Mouse (Mus musculus): Measurements from ENCODE around the gene Rbm38.

GRCm38 (mm10) chr2:173056882-173057315 lies 36.6 kb downstream of the Rbm38 start:
- TF ChIP-seq EP300 (IDR thresholded peaks at IDR 0.05; ENCODE audit: low read depth) (no peak), CTCF (IDR thresholded peaks at IDR 0.05; ENCODE audit: low read depth) (no peak)

All from liver, postnatal 0 days (tissue).